Mouse (Mus musculus): ENCODE results near the gene Cpeb4. TPM values are rescaled to one million over a fixed set of nuclear protein-coding genes. Genes with fewer than 3 reads are reported as not detected.
"Not testable (repeated sequence)": the region's sequence is repeated elsewhere in the genome, so short reads cannot be mapped to it uniquely, and the experiment has no call there.

The Cpeb4 gene
- total RNA-seq, 2 experiments from 2014 or later: 229 to 439 TPM

DNA sequence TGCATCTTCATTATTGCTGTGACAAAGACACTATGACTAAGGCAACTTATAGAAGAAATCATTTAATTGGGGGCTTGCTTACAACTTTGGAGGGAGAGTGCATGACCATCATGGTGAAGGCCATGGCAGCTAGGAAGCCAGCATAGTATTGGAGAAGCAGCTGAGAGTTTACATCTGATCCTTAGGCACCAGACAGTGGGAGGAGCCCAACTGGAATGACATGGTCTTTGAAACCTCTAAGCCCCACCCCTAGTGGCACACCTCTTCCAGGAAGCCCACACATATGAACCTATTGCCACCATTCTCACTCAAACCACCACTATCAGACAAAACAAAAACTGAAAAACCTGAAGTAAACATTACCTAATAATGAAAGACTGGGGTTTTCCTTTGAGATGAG lies 88.1 kb downstream of the Cpeb4 start:
- no peak for ATAC-seq (replicated peaks; ENCODE audit: low FRiP score, poor library complexity, severe bottlenecking)

DNA sequence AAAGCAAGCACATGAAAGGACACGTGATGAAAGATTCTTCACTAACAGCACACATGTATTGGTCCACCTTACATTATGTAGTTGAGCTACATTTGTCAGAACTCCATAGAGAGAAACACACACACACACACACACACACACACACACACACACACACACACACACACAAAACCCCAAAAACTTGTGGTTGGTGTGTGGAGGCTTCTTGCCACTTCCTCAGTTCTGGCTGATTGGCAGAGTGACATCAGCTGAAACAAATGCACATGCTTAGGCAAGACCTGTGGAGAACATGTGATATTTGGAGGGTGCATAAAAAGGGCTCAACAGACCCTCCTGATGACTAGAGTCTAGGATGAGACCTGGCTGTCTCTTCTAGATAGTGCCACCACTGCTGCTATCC lies 92.0 kb downstream of the Cpeb4 start:
- no peak for ATAC-seq (replicated peaks; ENCODE audit: low FRiP score, poor library complexity, severe bottlenecking)

DNA sequence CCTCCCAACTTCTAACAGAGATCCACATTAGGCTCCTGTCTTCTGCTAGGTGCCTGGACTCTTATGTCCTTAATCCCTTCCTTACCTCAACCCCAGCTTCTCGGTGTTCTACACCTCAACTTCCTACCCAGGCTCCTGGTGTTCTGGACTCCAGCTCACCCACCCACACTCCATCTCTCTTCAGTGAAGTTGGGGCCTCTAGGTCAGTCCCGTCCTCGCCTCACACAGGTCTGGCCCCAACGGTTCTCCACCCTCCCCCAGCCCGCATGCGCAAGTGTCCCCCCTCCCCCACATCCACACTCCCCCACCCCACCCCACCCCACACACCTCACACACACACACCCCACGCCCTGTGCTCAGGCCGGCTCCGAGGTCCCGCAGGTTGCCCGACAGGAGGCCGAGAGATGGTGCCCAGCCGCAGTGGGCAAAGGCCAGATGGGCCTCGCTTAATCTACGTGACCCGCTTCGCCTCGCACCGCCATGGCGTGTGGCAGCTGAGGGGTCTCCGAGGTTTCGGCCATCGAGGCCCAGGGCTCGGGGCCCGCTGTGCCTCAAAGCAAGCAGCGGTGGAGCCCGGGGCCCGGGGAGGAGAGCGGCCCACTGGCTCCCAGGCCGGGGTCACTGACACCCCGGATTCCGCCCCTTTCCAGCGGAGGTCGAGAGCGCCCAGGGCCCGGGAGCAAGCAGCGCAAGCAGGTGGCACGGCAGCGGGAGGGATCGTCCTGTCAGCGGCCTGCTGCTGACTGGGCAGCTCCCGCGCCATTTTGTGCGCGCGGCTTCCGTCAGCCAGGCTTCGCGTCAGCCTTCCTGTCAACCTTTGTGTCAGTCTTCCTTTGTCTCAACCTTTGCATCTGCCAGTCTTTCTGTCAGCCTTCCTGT lies 93.5 kb downstream of the Cpeb4 start, which contains the start of gene 4930524B15Rik:
4930524B15Rik (plus strand) TSS at position 337 of the 879 bp plus-strand sequence.
- ATAC-seq (replicated peaks; ENCODE audit: low FRiP score, poor library complexity, severe bottlenecking): no peak

DNA sequence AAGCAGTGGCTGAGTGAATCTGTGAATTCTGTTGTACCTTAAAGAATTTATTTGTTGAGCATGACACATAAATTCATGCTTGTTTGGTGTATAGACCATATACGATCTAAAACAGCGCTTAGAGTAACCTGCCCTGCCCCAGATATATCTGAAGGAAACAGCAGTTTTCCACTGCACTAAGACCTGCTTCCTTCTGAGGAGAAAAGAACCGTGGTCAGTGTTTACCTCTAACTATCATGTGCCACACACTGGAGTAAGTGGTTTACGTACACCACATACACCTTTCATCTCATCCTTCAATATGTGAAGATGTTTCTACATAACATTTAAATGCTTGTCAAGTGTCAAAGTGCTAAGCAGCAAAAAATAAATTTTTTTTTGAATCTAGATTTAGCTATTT lies 102.1 kb downstream of the Cpeb4 start:
- ATAC-seq (replicated peaks; ENCODE audit: low FRiP score, poor library complexity, severe bottlenecking): no peak

DNA sequence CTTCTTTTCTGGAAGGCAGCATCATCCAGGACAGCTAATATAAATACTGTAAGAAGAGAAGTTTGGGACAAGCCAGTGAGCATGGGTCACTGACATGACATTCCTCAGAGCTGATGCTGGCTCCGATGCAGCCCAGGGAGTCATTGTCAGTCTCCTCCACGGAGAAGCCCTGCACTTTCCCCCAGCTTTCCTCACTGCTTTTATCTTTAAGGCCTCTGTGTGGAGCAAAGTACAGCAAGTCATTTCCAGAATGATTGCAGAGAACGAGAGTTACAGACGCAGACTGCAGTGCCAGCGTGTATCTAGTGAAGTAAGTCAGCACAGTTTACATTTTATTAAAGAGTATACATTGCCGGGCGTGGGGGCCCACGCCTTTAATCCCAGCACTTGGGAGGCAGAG lies 102.8 kb downstream of the Cpeb4 start:
- no peak for ATAC-seq (replicated peaks; ENCODE audit: low FRiP score, poor library complexity, severe bottlenecking)

DNA sequence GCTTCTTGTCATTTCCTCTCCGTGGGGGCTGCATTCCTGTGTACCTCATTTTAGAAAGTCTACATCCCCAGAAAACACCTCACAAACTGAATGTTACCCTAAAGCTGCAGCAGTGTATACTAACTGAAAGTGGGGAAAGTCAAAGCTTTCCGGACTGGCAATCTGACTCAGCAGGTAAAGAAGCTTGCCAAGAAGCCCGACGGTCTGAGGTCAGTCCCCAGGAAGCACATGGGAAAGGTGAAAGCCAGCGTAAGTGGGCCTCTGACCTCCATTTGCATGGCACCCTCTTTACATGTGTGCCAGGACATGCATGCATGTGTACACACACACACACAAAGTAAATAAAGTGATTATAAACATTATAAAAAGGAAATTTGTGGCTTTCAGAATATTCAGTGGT lies 103.7 kb downstream of the Cpeb4 start:
- no peak for ATAC-seq (replicated peaks; ENCODE audit: low FRiP score, poor library complexity, severe bottlenecking)

DNA sequence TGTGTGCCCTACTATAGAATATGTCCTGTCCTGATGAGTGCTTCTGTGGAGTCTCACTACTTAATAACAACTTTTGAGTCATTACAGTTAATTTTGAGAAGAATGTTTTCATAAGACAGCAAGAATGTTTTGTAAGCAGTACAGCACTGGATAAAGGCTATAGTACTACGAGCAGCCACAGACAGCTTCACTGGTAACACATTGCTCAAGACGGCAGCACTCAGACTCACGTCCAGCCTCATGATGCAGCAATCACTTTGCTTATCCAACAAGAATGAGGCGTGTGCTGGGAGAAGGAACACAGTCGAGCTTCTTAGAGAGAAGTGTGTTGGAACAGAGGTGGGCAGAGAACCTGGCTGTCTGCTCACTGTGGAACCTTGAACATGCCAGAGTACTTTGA lies 104.1 kb downstream of the Cpeb4 start:
- ATAC-seq (replicated peaks; ENCODE audit: low FRiP score, poor library complexity, severe bottlenecking): no peak

DNA sequence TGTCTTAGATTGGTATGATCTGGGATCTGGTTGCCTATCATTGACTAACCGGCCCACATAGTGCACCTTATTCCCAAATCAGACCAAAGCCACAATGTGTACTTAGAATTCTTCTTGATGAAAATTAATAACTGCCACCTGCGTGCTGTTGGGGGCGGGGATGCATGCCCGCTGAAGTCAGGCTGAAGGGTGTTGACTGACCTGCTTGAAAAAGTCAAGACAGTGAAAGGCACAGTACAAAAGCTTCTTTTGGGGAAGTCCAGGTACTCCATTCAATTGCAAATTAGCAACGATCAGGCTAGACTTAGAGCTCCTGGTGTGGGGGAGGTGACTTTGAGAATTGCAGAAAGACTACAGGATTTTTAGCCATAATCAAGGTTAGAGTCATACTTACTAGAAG lies 108.1 kb downstream of the Cpeb4 start:
- ATAC-seq (replicated peaks; ENCODE audit: low FRiP score, poor library complexity, severe bottlenecking): not testable (repeated sequence)

DNA sequence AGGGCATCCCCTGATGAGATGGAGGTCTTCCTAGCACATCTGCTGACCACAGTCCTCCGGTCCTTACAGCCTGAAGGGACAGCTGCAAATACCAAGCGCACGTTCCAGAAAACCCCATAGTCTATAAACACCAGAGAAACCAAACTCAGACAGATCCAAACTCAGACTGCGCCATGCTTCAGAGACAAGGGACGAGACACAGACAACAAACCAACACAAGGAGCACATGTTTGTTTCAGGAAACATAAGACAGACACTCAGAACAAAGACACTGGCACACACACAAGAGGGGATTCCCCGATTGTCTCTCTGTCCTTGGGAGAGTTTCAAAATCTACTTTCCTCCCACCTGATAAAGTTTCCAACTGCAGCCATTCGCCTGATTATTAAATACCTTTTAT lies 109.8 kb downstream of the Cpeb4 start:
- ATAC-seq (replicated peaks; ENCODE audit: low FRiP score, poor library complexity, severe bottlenecking): no peak

DNA sequence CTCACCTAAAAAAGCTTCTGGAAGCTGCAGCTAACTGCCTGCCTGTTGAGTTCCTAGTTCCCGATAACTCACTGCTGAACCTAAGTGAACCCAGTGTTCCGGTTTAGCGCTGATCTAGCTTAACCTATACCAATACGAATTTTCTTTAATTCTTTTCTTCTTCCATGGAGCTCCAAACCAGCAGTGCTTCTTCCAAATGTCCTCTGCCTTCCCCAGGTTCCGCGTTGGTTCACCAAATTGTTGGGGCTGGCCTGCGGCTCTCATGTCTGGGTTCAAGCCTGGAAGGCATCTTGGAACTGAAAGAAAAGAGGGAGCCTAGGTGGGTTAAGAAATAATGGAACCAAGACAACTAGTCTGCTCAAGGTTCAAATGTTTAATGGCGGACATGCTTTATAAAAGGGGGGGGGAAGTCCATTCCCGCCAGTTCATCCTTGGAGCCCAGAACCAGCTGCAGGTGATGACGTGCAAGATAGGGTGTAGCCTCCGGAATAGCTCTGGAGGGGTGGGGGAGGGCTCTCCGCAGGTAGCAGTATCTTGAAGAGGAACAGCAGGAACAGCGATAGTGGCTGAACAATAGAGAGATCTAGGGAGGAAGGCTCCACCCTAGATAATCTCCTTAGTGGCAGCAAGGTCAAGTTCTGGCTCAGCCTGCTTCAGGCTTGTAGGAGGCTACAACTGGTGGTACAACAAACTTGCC lies 110.4 kb downstream of the Cpeb4 start:
- not testable (repeated sequence) for ATAC-seq (replicated peaks; ENCODE audit: low FRiP score, poor library complexity, severe bottlenecking)

DNA sequence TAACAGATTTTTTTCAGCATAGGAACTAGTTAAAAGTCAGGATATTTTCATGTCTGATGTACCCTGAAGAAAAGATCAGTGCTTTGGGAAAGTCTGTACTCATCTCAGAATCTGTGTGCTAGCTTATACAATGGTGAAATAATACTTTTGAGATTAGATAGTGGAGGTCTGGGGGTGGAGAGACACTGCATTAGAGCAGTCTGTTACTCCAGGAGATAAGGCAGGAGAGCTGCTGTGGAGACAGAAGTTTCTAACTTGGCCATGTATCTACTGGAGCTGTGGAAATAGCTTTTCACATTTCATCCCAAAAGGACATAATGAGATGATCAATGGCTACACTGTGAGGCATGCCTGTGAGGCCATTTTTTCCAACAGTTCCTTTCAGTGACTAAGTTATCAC lies 111.2 kb downstream of the Cpeb4 start:
- no peak for ATAC-seq (replicated peaks; ENCODE audit: low FRiP score, poor library complexity, severe bottlenecking)

DNA sequence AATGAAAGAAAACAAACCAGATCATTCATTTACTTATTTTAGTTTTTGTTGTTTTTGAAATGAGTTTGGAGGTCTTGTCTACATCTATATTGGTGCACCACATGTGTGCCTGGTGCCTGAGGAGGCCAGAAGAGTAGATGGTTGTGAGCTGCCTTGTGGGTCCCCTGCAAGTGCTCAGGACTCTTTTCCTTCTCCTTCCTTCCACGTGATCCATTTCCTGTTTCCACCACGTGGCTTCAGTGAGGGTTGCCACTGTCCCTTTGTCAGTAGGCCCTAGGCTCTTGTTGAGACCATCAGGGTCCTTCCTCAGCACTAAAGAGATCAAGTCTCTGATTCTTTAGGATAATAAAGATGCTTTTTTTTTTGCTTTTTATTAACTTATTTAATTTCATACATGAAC lies 112.8 kb downstream of the Cpeb4 start:
- ATAC-seq (replicated peaks; ENCODE audit: low FRiP score, poor library complexity, severe bottlenecking): no peak

Other genes with a start within 250 kb of the Cpeb4 start
- gene Bod1, start 200.3 kb upstream of the Cpeb4 start, total RNA-seq (2015; ENCODE audit: low replicate concordance): 3.4 and 4.7 TPM in 2 replicates
- 0.61 and 3.1 TPM in 2 replicates for gene Bod1, start 200.3 kb upstream of the Cpeb4 start, total RNA-seq (2017; ENCODE audit: low replicate concordance)
- not detected in 2 replicates for gene 4930524B15Rik, start 93.4 kb downstream of the Cpeb4 start, total RNA-seq (2015; ENCODE audit: low replicate concordance)
- not detected in 2 replicates for gene 4930524B15Rik, start 93.4 kb downstream of the Cpeb4 start, total RNA-seq (2017; ENCODE audit: low replicate concordance)
- 0.72 TPM in 1 of 2 replicates, not detected in the other for gene Nsg2, start 128.3 kb downstream of the Cpeb4 start, total RNA-seq (2015; ENCODE audit: low replicate concordance)
- 0.90 TPM in 1 of 2 replicates, not detected in the other for gene Nsg2, start 128.3 kb downstream of the Cpeb4 start, total RNA-seq (2017; ENCODE audit: low replicate concordance)